Mouse (Mus musculus) hematopoietic multipotent progenitor cell, adult 10-12 weeks (in vitro differentiated cells): Measurements from ENCODE around the gene Foxs1. TPM values are rescaled to one million over a fixed set of nuclear protein-coding genes. Genes with fewer than 3 reads are reported as not detected.

Experiments
- polyA plus RNA-seq: library from polyadenylated mRNA; stranded (reverse); fragments of >175 nt; gene quantifications from 2 replicates; pipeline ENCODE4 v1.2.3, GENCODE M21; 2012; ENCODE audit warnings: low replicate concordance

The Foxs1 gene
- polyA plus RNA-seq = 0.41 and 1.3 TPM in 2 replicates

DNA sequence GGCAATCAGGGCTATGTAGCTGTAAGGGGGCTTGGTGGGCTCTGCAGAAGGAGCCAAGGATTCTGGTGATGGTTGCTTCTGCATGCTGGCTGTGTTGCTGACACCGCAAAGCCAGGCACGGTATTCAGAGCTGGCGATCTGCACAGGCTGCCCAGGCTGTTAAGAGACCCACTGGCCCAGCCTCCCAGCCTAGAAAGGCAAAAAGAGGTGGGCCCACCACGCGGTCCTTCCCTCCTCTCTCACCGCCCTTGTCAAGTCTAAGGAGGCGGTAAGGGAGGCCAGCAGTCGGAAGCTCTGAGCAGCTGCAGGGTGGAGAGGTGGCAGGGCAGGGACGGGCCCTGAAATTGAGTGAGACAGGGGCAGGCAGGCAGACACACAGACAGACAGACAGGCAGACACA is at the start of gene Foxs1:
Gene Foxs1, minus strand, starts transcription at position 161 of the 400 bp plus-strand sequence.

DNA sequence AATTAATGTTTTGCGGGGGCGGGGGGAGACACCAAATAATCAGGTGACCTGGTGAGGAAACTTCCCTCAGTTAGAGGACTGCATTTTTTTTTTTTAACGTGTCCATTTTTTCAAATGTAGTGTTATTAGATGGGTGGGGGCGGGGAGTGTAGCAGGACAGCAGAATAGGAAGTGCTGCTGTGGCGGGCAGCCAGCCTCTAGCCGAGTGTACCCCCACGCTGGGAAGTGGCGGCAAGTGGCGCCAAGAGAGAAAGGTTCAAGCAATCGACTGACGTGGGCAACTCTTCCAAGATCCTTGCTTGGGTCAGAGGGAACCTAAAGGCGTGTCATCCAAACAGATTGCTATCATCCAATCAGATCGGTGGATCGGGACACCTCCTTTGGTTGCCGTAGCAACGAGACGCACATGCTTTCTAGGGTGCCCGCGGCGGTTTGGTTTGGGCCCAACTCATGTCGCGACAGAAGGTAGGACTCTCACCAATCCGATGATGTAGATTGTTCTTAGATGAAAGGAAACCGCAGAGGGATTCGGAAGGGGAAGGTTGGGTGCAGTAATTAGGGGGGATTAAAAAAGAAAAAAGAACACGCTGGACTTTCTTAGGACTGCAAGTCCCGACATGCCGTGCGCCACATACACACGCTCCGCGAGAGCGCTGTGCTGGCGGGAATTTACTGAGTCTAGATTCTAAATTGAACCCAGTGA is 29.2 kb upstream of the Foxs1 start, which contains the start of gene Ttll9:
Gene Ttll9, plus strand, starts transcription at position 395 of the 703 bp plus-strand sequence.

DNA sequence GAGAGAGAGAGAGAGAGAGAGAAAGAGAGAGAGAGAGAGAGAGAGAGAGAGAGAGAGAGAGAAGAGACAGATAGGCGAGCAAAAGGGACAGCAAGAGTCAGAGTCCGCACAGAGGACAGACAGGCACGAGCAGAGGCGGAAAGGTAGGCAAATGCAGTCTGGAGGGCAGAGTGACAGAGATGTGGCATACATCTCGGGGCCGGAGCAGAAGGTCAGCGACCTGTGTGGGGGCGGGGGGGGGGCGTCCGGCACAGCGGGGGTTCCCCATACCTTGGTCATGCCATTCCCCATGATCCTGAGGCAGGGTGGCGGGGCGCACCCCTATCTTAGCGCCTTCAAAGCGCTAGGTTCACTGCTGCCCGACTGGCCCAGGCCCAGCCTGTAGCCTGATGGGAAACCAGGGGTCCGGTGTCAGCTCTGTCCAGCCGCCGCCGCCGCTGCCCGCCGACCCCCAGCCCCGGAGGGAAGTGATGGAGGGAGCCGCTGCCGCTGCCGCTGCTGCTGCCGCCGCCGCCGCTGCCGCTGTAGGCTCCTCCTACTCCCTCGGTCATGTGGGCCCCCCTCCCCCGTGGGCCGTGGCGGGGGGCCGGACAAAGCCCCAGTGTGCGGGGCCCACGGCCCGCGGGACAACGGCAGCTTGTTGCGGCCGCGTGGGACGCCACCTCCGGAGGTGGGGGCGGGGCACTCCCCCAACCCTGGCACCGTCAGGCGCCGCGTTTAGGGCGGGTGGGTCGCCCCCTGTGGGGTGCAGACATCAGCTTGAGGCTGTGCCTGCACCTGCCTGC is 18.2 kb upstream of the Foxs1 start, which contains the start of gene Dusp15:
Gene Dusp15, minus strand, starts transcription at position 634 of the 785 bp plus-strand sequence.

DNA sequence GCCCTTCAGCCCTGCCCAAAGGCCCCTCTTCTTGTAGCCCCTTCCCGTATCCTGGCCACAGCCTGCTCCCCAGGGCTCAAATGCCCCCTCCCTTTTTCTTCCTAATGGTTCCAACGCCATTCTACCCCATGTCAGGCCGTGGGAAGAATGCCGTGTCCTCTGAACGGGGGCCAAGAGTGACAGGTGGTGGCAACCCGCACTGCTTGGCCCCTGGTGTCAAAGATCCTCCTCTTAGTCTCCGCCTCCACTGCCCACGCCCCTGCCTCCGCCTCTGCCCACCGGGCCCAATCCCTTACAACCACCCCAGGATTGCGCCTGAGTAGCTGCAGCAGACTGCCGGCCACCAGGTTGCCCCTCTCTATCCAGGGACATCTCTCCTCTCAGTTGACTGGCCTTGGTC is 22.0 kb downstream of the Foxs1 start, which contains the start of gene Mylk2:
Gene Mylk2, plus strand, starts transcription at position 322 of the 400 bp plus-strand sequence.

Other genes starting within 250 kb of the Foxs1 start
- gene Mcts2, start 246.2 kb downstream of the Foxs1 start, polyA plus RNA-seq = 0.93 and 3.1 TPM in 2 replicates
- 5.5 and 8.9 TPM in 2 replicates for gene Id1, start 197.0 kb downstream of the Foxs1 start, polyA plus RNA-seq
- gene Cox4i2, start 179.0 kb downstream of the Foxs1 start, polyA plus RNA-seq = 0.21 and 0.42 TPM in 2 replicates
- gene Bcl2l1, start 101.5 kb downstream of the Foxs1 start, polyA plus RNA-seq = 56.7 and 71.1 TPM in 2 replicates
- 1.4 and 4.4 TPM in 2 replicates for gene Tpx2, start 85.2 kb downstream of the Foxs1 start, polyA plus RNA-seq
- gene Mylk2, start 21.9 kb downstream of the Foxs1 start, polyA plus RNA-seq = not detected in 2 replicates
- gene Dusp15, start 18.5 kb upstream of the Foxs1 start, polyA plus RNA-seq = 0.03 TPM in 1 of 2 replicates, not detected in the other
- not detected in 2 replicates for gene Ttll9, start 29.3 kb upstream of the Foxs1 start, polyA plus RNA-seq
- 32.6 and 41.6 TPM in 2 replicates for gene Pdrg1, start 82.2 kb upstream of the Foxs1 start, polyA plus RNA-seq
- not detected in 2 replicates for gene Xkr7, start 98.6 kb upstream of the Foxs1 start, polyA plus RNA-seq
- 0.70 TPM in 1 of 2 replicates, not detected in the other for gene Ccm2l, start 132.7 kb upstream of the Foxs1 start, polyA plus RNA-seq
- gene Hck, start 175.3 kb upstream of the Foxs1 start, polyA plus RNA-seq = 47.9 and 76.5 TPM in 2 replicates
- gene Tm9sf4, start 228.1 kb upstream of the Foxs1 start, polyA plus RNA-seq = 5.2 and 34.9 TPM in 2 replicates